Mouse (Mus musculus) liver, embryonic 14.5 days (tissue): ENCODE results near the gene Zfp810. TPM values are rescaled to one million over a fixed set of nuclear protein-coding genes. Genes with fewer than 3 reads are reported as not detected.
A peak's percentile ranks its signal among the peaks of the same experiment; 100 is the strongest.

ENCODE experiments used
- ATAC-seq: fragments of 200-750 bp; cut with Nextera tagmentation; 2 replicates; pipeline ENCODE4 v1.8.0; 2017; ENCODE audit warnings: moderate number of reproducible peaks, mild to moderate bottlenecking, moderate library complexity; ENCODE audit not compliant: insufficient read depth
- DNase-seq, 3 experiments: peaks; one replicate each; pipeline ENCODE4 v3.0.0-alpha.2; 2012 to 2013; ENCODE audit warnings: low read depth in 3 of 3, low spot score in 3 of 3
- H3K27ac ChIP-seq: fragments of 300-500 bp; sonication (generic); 2 replicates; pipeline ENCODE4 v1.5.1; 2014; ENCODE audit warnings: moderate library complexity, mild to moderate bottlenecking, control low read depth, inconsistent platforms
- H3K27me3 ChIP-seq: fragments of 300-500 bp; sonication (generic); 2 replicates; pipeline ENCODE4 v1.6.1; 2014; ENCODE audit warnings: mild to moderate bottlenecking, low read length, moderate library complexity; ENCODE audit not compliant: control insufficient read depth, insufficient read depth
- H3K36me3 ChIP-seq: fragments of 300-500 bp; sonication (generic); replicated peaks from 2 replicates; pipeline ENCODE4 v1.6.1; 2014; ENCODE audit warnings: low read depth; ENCODE audit not compliant: control insufficient read depth, insufficient read depth
- H3K4me1 ChIP-seq, 2 experiments: fragments of 200-500 bp in 1 of 2; fragments of 300-500 bp in 1 of 2; sonication (generic) in 1 of 2; replicated peaks; 2 replicates each; pipeline ENCODE4 v1.6.1; 2012 to 2014; ENCODE audit warnings: antibody characterized with exemption in 1 of 2, inconsistent platforms in 1 of 2, low read length in 1 of 2; ENCODE audit not compliant: control insufficient read depth in 2 of 2, insufficient read depth in 2 of 2
- H3K4me2 ChIP-seq: fragments of 300-500 bp; sonication (generic); 2 replicates; pipeline ENCODE4 v1.6.1; 2014; ENCODE audit warnings: low read depth, mild to moderate bottlenecking, control low read depth, moderate library complexity
- H3K4me3 ChIP-seq, 2 experiments: fragments of 200-500 bp in 1 of 2; fragments of 300-500 bp in 1 of 2; sonication (generic) in 1 of 2; 2 replicates each; pipeline ENCODE4 v1.5.1; 2012 to 2014; ENCODE audit warnings: low read depth in 2 of 2, low read length in 2 of 2, mild to moderate bottlenecking in 2 of 2, control low read depth in 1 of 2, inconsistent platforms in 1 of 2, moderate library complexity in 1 of 2; ENCODE audit not compliant: insufficient read depth in 1 of 2
- H3K9ac ChIP-seq: fragments of 300-500 bp; sonication (generic); replicated peaks from 2 replicates; pipeline ENCODE4 v1.6.1; 2014; ENCODE audit warnings: mild to moderate bottlenecking, control low read depth, moderate library complexity
- H3K9me3 ChIP-seq: fragments of 300-500 bp; sonication (generic); 2 replicates; pipeline ENCODE4 v1.6.1; 2016; ENCODE audit warnings: low read length, mixed read lengths; ENCODE audit not compliant: control insufficient read depth
- CTCF ChIP-seq: IDR thresholded peaks from 2 replicates; pipeline ENCODE4 v1.5.1; 2016; ENCODE audit warnings: antibody characterized with exemption, low read depth, control low read depth
- EP300 ChIP-seq: IDR thresholded peaks from 2 replicates; pipeline ENCODE4 v1.6.1; 2016; ENCODE audit warnings: antibody characterized with exemption, low read depth
- WGBS: fragments of 180-500 bp; shearing (Covaris S2); extraction: QIAGEN DNeasy Blood & Tissue Kit; methylation state at CpG from one replicate; pipeline ENCODE4 v1.1.7; 2014; ENCODE audit not compliant: insufficient replicate concordance; 5-methylcytosine and 5-hydroxymethylcytosine counted together
- polyA plus RNA-seq, 2 experiments: library from polyadenylated mRNA; depleted of rRNA in 1 of 2; stranded (reverse) in 1 of 2; unstranded in 1 of 2; fragments of >200 nt; fragmentation: Nextera tagmentation in 1 of 2; extraction: Ambion mirVana in 1 of 2; gene quantifications; 2 replicates each; pipeline versions ENCODE4 v1.2.1 to v1.2.3; 2012 to 2014

The Zfp810 gene
- polyA plus RNA-seq, 2 experiments: 2.0 to 2.2 TPM

GRCm38 (mm10) chr9:22268886-22269285 lies 38.6 kb downstream of the Zfp810 start:
- no peak overlapping the region for H3K27ac ChIP-seq
- no peak overlapping the region for H3K9ac ChIP-seq
- H3K4me1 ChIP-seq: no peaks in the 10 kb centered on the region
- H3K36me3 ChIP-seq: no peaks in the 10 kb centered on the region
- ATAC-seq (no peak), DNase-seq (no peak)
- no peaks in the 10 kb centered on the region for H3K27me3 ChIP-seq
- TF ChIP-seq EP300 (no peak), CTCF (no peak)
- H3K9me3 ChIP-seq: no peaks in the 10 kb centered on the region
- no peak overlapping the region for H3K4me3 ChIP-seq
- H3K4me2 ChIP-seq: no peak overlapping the region
- 76% methylated on average over 1 of the region's 1 CpGs for WGBS

GRCm38 (mm10) chr9:22262611-22263010 lies 44.8 kb downstream of the Zfp810 start:
- DNase-seq: no peak
- no peaks in the 10 kb centered on the region for H3K27me3 ChIP-seq
- H3K4me1 ChIP-seq: peaks cover 0 to 5% of the 10 kb centered on the region in 2 experiments; a peak in 2 of 4 replicates
- H3K4me3 ChIP-seq: no peak overlapping the region
- H3K9ac ChIP-seq: no peak overlapping the region
- H3K4me2 ChIP-seq: no peak overlapping the region
- 74% methylated on average over 10 of the region's 10 CpGs for WGBS
- no peaks in the 10 kb centered on the region for H3K36me3 ChIP-seq
- no peak overlapping the region for H3K27ac ChIP-seq
- no peak for ATAC-seq
- H3K9me3 ChIP-seq: no peaks in the 10 kb centered on the region
- TF ChIP-seq CTCF (no peak), EP300 (no peak)

- no peak overlapping the region for H3K4me2 ChIP-seq
- H3K9me3 ChIP-seq: no peaks in the 10 kb centered on the region
- H3K9ac ChIP-seq: no peak overlapping the region
- H3K4me1 ChIP-seq: peaks cover 0 to 5% of the 10 kb centered on the region in 2 experiments; a peak in 3 of 4 replicates
- H3K27ac ChIP-seq: no peak overlapping the region
- ATAC-seq: no peak
- no peaks in the 10 kb centered on the region for H3K27me3 ChIP-seq
- WGBS: 47% methylated on average over 1 of the region's 1 CpGs
- TF ChIP-seq CTCF (no peak), EP300 (no peak)
- no peak for DNase-seq
- H3K4me3 ChIP-seq: no peak overlapping the region
- H3K36me3 ChIP-seq: no peaks in the 10 kb centered on the region
Measured at GRCm38 (mm10) chr9:22261594-22261993, 45.9 kb downstream of the Zfp810 start.

GRCm38 (mm10) chr9:22260092-22260422 lies 47.4 kb downstream of the Zfp810 start:
- Histone ChIP-seq H3K36me3 (no peaks in the 10 kb centered on the region; the same call in 1 of the 2 replicates), H3K4me3 (peak overlapping the region in 1 of 2 experiments; percentile 81; a peak in 3 of 4 replicates), H3K4me2 (peak overlapping the region; percentile 75), H3K27ac (no peak overlapping the region), H3K9ac (peak overlapping the region; percentile 11; the same call in 1 of the 2 replicates), H3K27me3 (no peaks in the 10 kb centered on the region), H3K4me1 (peaks cover 0 to 5% of the 10 kb centered on the region in 2 experiments; a peak in 3 of 4 replicates), H3K9me3 (no peaks in the 10 kb centered on the region)
- 29% methylated on average over 3 of the region's 3 CpGs for WGBS
- TF ChIP-seq EP300 (no peak), CTCF (no peak)
- ATAC-seq (no peak), DNase-seq (no peak)

- ATAC-seq: peak; percentile 97
- H3K9me3 ChIP-seq: no peaks in the 10 kb centered on the region
Measured at GRCm38 (mm10) chr9:22259184-22260091, 48.0 kb downstream of the Zfp810 start, which contains the start of gene Zfp599. Gene Zfp599, minus strand, starts transcription at chr9:22259895.

More at GRCm38 (mm10) chr9:22259184-22260091, 48.0 kb downstream of the Zfp810 start, which contains the start of gene Zfp599:
- TF ChIP-seq CTCF (no peak), EP300 (no peak)
- no peak within 1 kb of the TSS for H3K27ac ChIP-seq
- DNase-seq: peak; percentile 71 to 76 (median 75)
- H3K4me1 ChIP-seq: peaks cover 0 to 5% of the 10 kb centered on the region in 2 experiments; a peak in 3 of 4 replicates
- no peaks in the 10 kb centered on the region for H3K27me3 ChIP-seq
- peak within 1 kb of the TSS; percentile 75 for H3K9ac ChIP-seq
- H3K4me2 ChIP-seq: peak within 1 kb of the TSS; percentile 75
- under 1% methylated on average over 35 of the region's 35 CpGs for WGBS
- H3K4me3 ChIP-seq: peak within 1 kb of the TSS; percentile 76 to 81
- no peaks in the 10 kb centered on the region; the same call in 1 of the 2 replicates for H3K36me3 ChIP-seq
